Mouse (Mus musculus): ENCODE results near the gene Fxyd7.

Fxyd7 gene

GRCm38 (mm10) chr7:31052251-31052635, 976 bp upstream of the Fxyd7 start:
- no peak for DNase-seq (ENCODE audit: low read depth, low spot score)

DNA sequence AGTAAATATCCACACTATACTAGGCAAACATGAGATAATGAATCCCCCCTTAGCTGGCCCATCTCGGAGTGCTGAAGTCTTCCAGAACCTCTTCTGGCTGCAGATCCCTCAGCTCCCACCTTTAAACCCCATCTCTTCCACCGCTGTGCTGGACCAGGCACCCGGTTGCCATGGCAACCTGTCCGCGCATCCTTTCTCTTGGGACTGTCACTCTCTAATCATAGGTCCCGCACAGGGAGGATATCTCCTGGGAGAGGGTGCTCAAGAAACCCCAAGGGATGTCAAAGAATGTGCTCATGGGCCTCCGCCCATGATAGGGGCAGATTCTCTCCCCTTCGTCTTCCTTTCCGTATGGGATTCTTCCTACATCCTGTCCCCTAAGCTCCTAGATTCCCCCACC, 346 bp downstream of the Fxyd7 start:
- DNase-seq (ENCODE audit: low read depth, low spot score) = peak; percentile 45

DNA sequence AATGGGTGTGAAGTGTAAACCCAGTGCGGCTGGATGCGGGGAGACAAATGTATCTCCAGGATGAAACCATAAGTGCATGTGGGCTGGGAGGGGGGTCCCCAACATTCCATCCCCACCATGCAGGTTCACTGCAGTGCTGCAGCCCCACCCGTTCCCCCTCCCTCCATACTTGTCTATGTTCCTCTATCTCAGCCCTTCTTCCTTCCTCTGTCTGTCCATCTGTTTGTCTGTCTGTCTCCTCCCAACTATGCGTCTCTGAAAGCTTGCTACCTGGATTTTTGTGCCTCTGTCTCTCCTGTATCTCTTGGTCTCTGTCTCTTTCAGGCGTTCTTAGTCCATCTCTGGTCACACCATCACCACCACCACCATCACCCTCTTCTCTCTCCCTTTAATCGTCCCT, 780 bp downstream of the Fxyd7 start:
- DNase-seq (ENCODE audit: low read depth, low spot score) = no peak

- DNase-seq (ENCODE audit: low read depth, low spot score) = no peak
Measured at GRCm38 (mm10) chr7:31049846-31050281, 1.4 kb downstream of the Fxyd7 start.

DNA sequence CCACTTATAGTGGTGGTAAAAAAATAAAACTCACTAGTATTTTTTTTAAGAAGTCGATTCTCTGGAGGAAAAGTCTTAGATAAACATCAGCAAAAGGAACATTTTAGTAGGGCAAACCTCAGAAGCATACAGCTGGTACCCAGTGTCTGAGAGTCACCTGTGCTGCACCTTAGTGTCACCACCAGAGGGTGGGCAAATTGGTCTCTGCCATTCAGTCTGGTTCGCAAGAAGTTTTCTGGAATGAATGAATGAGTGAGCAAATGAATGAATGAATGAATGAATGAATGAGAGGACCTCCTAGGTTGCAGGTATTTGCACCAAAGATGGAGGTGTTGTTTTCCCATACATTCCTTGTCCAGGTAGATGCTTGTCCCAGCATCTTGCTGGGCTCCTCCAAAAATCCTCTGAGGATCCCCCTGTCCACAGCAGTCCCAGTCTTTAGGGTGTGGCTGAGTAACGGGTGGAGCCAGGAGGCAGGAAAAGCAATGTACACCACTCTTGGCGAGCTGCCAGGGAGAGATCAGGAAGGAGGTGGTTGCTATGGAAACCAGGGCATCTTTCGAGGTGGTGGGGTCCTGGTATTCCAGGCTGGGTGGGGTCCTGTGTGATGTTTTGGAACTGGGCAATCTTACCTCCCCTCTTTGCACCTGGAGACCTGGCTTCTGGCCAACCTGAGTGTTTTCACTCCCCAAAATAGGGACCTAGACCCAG, 2.0 kb downstream of the Fxyd7 start:
- peak; percentile 59 for DNase-seq (ENCODE audit: low read depth, low spot score)

GRCm38 (mm10) chr7:31042431-31042910, 8.8 kb downstream of the Fxyd7 start, which contains the start of gene Fxyd5:
Gene Fxyd5 (minus strand): TSS chr7:31042481.
- no peak for DNase-seq (ENCODE audit: low read depth, low spot score)

DNA sequence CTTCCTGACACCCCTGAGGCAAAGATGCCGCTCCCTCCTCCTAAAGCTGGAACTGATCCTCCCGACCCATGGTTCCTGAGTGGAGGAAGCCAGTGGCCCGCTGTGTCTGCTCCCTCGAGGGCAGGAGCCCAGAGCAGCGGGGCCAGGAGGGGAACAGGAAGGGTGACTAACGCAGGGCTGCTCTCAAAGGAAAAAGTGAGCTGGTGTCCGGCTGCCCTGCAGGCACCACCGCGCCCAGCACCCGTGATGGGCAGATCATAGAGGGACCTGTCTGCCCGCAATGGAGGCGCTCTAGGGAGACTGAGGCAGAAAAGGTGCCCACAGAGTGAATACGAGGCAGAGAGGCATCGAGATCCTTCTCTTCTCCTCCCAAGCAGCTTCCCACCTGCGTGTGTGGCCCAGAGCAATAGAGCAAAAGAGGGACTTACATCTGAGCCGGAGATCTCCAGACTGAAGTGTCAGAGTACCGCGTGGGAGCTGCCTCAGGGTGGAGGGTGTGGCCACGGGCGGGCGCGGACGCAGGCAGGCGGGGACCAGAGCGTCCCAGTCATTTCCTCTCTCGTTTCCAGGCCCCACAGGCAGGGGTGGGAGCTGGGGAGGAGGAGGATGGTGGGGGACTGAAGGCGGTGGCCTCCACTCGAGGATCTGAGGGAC, 9.5 kb downstream of the Fxyd7 start:
- no peak for DNase-seq (ENCODE audit: low read depth, low spot score)

GRCm38 (mm10) chr7:31041023-31041407, 10.3 kb downstream of the Fxyd7 start:
- DNase-seq (ENCODE audit: low read depth, low spot score) = no peak

DNA sequence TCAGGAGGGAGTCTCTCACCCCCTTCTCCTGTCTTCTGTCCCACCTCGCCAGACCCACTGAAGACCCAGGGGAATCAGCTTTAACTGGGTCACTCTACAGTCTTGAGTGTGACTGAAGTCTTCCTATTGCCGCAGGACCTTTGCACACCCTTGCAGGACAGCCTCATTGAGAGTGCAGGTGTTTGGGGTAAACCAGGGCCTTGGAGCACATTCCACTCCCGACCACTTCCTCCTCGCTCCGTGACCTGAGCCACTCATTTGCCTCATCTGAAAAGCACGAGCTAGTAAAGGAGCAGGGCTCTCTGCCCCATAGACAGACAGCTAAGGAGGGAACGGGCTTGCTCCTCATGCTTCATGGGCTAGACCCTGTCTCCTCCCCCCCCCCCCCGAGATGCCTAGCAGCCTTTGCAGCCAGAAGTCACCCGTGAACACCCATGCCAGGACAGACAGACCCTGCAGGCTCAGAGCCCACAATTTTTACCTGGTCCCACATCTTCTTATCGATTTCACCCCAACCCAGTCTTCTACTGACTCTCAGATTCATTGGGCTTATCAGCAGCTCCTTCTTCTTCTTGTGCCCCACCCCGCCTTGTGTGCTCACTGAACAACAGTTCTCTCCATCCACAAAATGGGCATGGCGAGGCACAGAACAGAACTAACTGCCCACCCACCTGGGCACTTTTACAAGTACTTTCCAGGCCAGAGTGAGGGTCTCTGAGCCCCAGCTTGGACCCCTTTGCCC, 10.8 kb downstream of the Fxyd7 start:
- no peak for DNase-seq (ENCODE audit: low read depth, low spot score)

DNA sequence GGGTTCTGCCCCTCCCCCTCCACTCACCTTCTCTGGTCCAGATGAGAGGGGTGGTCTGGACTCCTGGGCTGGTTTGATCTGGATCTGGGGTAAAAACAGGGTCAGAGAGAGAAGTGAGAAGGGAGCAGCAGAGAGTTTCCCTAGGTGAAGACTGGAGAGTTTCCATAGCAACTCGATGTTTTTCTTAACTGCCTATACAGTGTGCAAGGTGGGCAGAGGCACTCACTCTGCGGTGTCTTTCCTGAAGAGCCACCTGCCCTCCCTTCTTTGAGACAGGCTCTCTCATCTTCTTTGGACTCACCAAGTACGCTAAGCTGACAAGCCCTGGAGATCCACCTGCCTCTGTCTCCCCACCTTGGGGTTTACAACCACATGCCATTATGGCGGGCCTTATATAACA, 12.3 kb downstream of the Fxyd7 start:
- no peak for DNase-seq (ENCODE audit: low read depth, low spot score)

GRCm38 (mm10) chr7:31037675-31038074, 13.6 kb downstream of the Fxyd7 start:
- DNase-seq (ENCODE audit: low read depth, low spot score) = no peak

GRCm38 (mm10) chr7:31036917-31037316, 14.3 kb downstream of the Fxyd7 start:
- no peak for DNase-seq (ENCODE audit: low read depth, low spot score)

- DNase-seq (ENCODE audit: low read depth, low spot score) = no peak
Measured at GRCm38 (mm10) chr7:31035291-31035690, 16.0 kb downstream of the Fxyd7 start.

GRCm38 (mm10) chr7:31034789-31035188, 16.5 kb downstream of the Fxyd7 start:
- DNase-seq (ENCODE audit: low read depth, low spot score) = no peak

GRCm38 (mm10) chr7:31033409-31034165, 17.7 kb downstream of the Fxyd7 start:
- no peak for DNase-seq (ENCODE audit: low read depth, low spot score)

DNA sequence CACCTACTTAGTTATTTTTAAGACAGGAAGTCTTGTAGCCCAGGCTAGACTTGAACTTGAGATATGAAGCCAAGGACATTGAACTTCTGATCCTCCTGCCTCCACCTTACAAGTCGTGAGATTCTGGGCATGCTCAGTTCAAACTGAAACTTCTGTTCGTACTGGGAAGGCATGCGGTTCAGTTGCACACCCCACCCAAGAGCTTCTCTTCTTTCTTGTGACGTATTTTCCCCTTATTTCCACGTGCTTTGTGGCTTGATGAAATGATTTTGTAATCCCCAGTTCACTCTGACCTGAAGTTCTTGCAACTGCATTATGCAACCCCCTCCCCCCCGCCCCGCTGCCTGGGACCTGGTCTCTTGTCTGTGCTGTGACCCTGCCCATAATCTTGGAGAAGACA, 19.5 kb downstream of the Fxyd7 start:
- no peak for DNase-seq (ENCODE audit: low read depth, low spot score)

GRCm38 (mm10) chr7:31030717-31031116, 20.6 kb downstream of the Fxyd7 start:
- DNase-seq (ENCODE audit: low read depth, low spot score) = no peak

DNA sequence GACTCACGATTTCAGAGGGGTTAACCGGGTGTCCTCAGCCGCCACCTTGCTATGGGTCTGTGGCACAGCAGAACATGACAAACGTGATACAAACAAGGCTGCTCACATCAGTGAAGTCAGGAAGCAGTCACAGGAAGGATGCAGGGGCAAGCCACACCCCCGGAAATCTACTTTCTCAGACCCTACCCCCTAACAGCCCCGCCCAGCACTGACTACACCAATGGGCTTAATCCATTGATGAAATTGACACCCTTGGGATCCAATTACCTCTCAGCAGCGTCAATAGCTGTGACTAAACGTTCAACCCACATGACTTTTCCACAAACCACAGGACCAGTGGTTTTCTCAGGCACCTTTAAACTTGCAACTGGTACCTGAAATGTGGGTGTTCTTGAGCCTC, 22.7 kb downstream of the Fxyd7 start:
- DNase-seq (ENCODE audit: low read depth, low spot score) = no peak

DNA sequence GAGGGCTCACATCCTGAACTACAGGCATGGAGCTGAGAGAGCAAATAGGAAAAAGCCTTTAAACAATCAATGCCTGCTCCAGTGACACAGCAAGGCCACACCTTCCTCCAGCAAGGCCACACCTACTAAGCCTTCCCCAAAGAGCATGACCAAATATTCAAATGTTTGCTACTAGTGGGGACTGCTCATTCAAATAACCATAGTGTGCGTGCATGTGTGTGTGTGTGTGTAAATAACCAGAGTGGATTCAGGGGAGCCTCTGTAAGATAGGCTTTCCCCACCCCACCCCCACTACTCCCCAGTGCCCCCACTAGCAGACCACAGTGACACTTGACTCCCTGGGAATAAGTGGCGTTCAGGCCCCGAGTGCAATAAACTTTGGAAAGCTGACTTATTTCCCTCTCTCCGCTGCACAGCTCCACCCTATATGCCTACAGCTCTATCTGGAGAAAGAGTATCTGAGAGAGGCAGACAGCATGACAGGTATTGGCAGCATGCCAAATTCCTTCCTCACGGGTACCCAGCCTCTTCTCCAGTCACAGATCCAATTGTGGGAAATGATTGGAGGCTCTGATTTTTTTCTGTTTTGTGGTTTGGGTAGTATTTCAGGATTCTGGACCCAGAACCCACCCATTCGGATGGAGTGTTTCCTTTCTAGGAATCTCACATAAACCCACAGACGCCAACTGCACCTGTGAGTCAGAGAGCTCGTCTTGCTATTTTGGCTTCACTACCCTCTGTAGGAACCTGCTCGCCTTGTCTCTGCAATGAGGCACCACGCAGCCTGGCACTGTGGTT, 34.0 kb downstream of the Fxyd7 start:
- peak; percentile 37 for DNase-seq (ENCODE audit: low read depth, low spot score)

DNA sequence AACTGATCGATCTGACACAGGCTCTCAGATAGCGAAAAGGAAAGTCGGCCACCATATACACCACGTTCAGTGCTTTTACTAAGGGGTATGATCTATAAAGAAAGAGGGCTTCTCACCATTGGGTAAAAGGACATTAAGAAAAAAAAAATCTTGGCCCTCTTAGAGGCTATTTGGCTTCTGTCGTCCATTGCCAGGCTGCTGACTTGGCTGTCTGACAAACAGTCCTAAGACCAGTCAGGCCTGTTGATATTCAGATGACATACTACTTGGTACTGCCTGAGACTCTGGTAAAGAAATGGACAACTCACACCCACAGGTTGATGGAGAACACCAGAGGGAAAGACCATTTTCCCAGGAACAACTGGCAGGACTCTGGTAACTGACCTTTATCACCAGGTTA, 38.3 kb downstream of the Fxyd7 start:
- DNase-seq (ENCODE audit: low read depth, low spot score) = no peak

DNA sequence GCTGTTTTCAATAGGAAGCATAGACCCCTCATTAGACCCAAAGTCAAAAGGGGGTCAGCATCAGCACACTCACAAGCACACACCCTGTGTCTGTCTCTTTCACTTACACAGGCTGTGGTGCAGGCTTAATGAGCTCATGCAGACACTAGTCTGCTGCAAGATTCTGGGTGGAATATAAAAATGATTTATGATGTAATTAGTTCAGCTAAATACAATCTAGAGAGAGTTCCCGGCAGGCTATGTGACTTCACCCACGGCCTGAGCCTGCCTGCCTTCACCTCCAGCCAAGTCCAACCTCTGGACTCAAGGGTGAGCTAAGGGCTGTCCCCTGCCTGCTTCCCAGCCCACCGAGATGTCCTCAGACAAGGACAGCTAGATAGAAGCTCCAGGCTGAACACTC, 42.4 kb downstream of the Fxyd7 start:
- peak; percentile 10 for DNase-seq (ENCODE audit: low read depth, low spot score)

Measured in mesoderm, embryonic 11.5 days (tissue).